Mouse (Mus musculus) erythroblast, embryonic 14.5 days (primary cell): Measurements from ENCODE around the gene Ehf.

Source experiments
- GATA1 ChIP-seq: IDR thresholded peaks from 2 replicates; pipeline ENCODE4 v1.6.1; 2012; ENCODE audit warnings: low read length, inconsistent platforms, mixed read lengths
- TAL1 ChIP-seq: IDR thresholded peaks from 3 replicates; pipeline ENCODE4 v1.6.1; 2012; ENCODE audit warnings: low read length, inconsistent platforms, mixed read lengths

DNA sequence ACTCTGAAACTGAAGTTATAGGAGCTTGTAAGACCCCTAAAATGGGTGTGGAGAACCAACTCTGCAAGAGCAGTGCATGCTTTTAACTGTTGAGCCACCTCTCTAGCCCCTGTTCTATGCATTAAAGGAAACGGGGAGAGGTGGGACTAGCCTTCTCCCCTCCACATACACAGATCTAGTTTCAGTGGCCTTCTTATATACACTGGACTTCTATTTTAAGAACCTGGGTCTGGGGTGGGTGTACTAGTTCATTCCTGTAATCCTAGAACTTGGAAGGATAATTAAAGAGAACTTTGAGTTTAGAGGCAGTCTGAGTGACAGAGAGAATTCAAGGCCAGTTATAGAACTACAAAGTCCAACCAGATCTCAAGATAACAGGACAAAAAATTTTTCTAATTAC lies 24.6 kb downstream of the Ehf start:
- TF ChIP-seq TAL1 (no peak), GATA1 (no peak)
